Mouse (Mus musculus) kidney, embryonic 14.5 days (tissue): ENCODE measurements at regions not wholly inside any gene's neighbourhood (a gene's known extent, or its start where the extent isn't known, plus 50 kb on each side); places are given as distances from the start of the nearest gene placed in this dataset.
"Not testable (repeated sequence)": the region's sequence is repeated elsewhere in the genome, so short reads cannot be mapped to it uniquely, and the experiment has no call there.

Source experiments
- ATAC-seq: fragments of 200-750 bp; cut with Nextera tagmentation; 2 replicates; pipeline ENCODE4 v1.8.0; 2017; ENCODE audit warnings: moderate number of reproducible peaks, mild to moderate bottlenecking, moderate TSS enrichment, moderate library complexity; ENCODE audit not compliant: low FRiP score, low TSS enrichment
- H3K27ac ChIP-seq: fragments of 300-500 bp; sonication (generic); 2 replicates; pipeline ENCODE4 v1.5.1; 2014; ENCODE audit warnings: low read depth, mild to moderate bottlenecking, low read length, moderate library complexity, mixed read lengths
- H3K27me3 ChIP-seq: fragments of 300-500 bp; sonication (generic); 2 replicates; pipeline ENCODE4 v1.6.1; 2014; ENCODE audit warnings: mild to moderate bottlenecking, low read length; ENCODE audit not compliant: control insufficient read depth, insufficient read depth
- H3K36me3 ChIP-seq: fragments of 300-500 bp; sonication (generic); 2 replicates; pipeline ENCODE4 v1.6.1; 2014; ENCODE audit warnings: low read length, mixed read lengths; ENCODE audit not compliant: control insufficient read depth, insufficient read depth
- H3K4me1 ChIP-seq: fragments of 300-500 bp; sonication (generic); 2 replicates; pipeline ENCODE4 v1.6.1; 2014; ENCODE audit warnings: low read length, mixed read lengths; ENCODE audit not compliant: control insufficient read depth, insufficient read depth
- H3K4me2 ChIP-seq: fragments of 300-500 bp; sonication (generic); replicated peaks from 2 replicates; pipeline ENCODE4 v1.6.1; 2014; ENCODE audit warnings: low read depth, mild to moderate bottlenecking, low read length
- H3K4me3 ChIP-seq: fragments of 300-500 bp; sonication (generic); 2 replicates; pipeline ENCODE4 v1.5.1; 2014; ENCODE audit warnings: mild to moderate bottlenecking, low read length
- H3K9ac ChIP-seq: fragments of 300-500 bp; sonication (generic); 2 replicates; pipeline ENCODE4 v1.6.1; 2014; ENCODE audit warnings: low read depth, mild to moderate bottlenecking, low read length, moderate library complexity
- H3K9me3 ChIP-seq: fragments of 300-500 bp; sonication (generic); 2 replicates; pipeline ENCODE4 v1.6.1; 2016; ENCODE audit warnings: low read length; ENCODE audit not compliant: control insufficient read depth
- WGBS: fragments of 180-500 bp; shearing (Covaris S2); extraction: QIAGEN DNeasy Blood & Tissue Kit; methylation state at CpG from one replicate; pipeline ENCODE4 v1.1.7; 2014; 5-methylcytosine and 5-hydroxymethylcytosine counted together

- Histone ChIP-seq H3K27me3 (no peaks in the 10 kb centered on the region), H3K27ac (no peak overlapping the region), H3K4me2 (no peak overlapping the region), H3K4me3 (no peak overlapping the region), H3K9me3 (no peaks in the 10 kb centered on the region), H3K4me1 (no peaks in the 10 kb centered on the region), H3K9ac (no peak overlapping the region), H3K36me3 (no peaks in the 10 kb centered on the region)
- 86% methylated on average over 9 of the region's 9 CpGs for WGBS
- ATAC-seq: no peak
Observed at GRCm38 (mm10) chr5:97788175-97788574, 242.7 kb downstream of the Antxr2 start.

GRCm38 (mm10) chr5:97787001-97787400 lies 243.8 kb downstream of the Antxr2 start:
- WGBS: 92% methylated on average over 5 of the region's 5 CpGs
- no peaks in the 10 kb centered on the region for H3K9me3 ChIP-seq
- H3K36me3 ChIP-seq: no peaks in the 10 kb centered on the region
- no peak overlapping the region for H3K4me3 ChIP-seq
- no peaks in the 10 kb centered on the region for H3K27me3 ChIP-seq
- H3K27ac ChIP-seq: no peak overlapping the region
- no peak overlapping the region for H3K9ac ChIP-seq
- H3K4me1 ChIP-seq: no peaks in the 10 kb centered on the region
- no peak overlapping the region for H3K4me2 ChIP-seq
- ATAC-seq: no peak

- not testable (repeated sequence) for H3K27ac ChIP-seq, H3K36me3 ChIP-seq, H3K4me1 ChIP-seq, H3K27me3 ChIP-seq, ATAC-seq, H3K9me3 ChIP-seq, H3K4me3 ChIP-seq, H3K4me2 ChIP-seq, H3K9ac ChIP-seq
- WGBS: 95% methylated on average over 3 of the region's 3 CpGs
Observed at GRCm38 (mm10) chr5:97775100-97775499, 255.7 kb downstream of the Antxr2 start.

GRCm38 (mm10) chr5:97773451-97773850 lies 257.4 kb downstream of the Antxr2 start:
- H3K4me3 ChIP-seq, H3K9ac ChIP-seq, H3K27ac ChIP-seq, H3K4me2 ChIP-seq, H3K36me3 ChIP-seq, H3K27me3 ChIP-seq, H3K9me3 ChIP-seq, ATAC-seq, H3K4me1 ChIP-seq: not testable (repeated sequence)
- 67% methylated on average over 4 of the region's 4 CpGs for WGBS

GRCm38 (mm10) chr5:97737339-97737738 lies 280.5 kb upstream of the Gk2 start:
- 95% methylated on average over 2 of the region's 2 CpGs for WGBS
- H3K4me2 ChIP-seq: no peak overlapping the region
- ATAC-seq: no peak

GRCm38 (mm10) chr5:97730920-97731319 lies 274.1 kb upstream of the Gk2 start:
- Histone ChIP-seq H3K4me3 (no peak overlapping the region), H3K4me1 (no peaks in the 10 kb centered on the region), H3K9ac (no peak overlapping the region), H3K36me3 (no peaks in the 10 kb centered on the region), H3K27ac (no peak overlapping the region), H3K27me3 (no peaks in the 10 kb centered on the region), H3K9me3 (no peaks in the 10 kb centered on the region), H3K4me2 (no peak overlapping the region)
- no peak for ATAC-seq
- WGBS: 48% methylated on average over 4 of the region's 4 CpGs

More at GRCm38 (mm10) chr5:97737339-97737738, 280.5 kb upstream of the Gk2 start:
- Histone ChIP-seq H3K36me3 (no peaks in the 10 kb centered on the region), H3K9ac (no peak overlapping the region), H3K27ac (no peak overlapping the region), H3K9me3 (no peaks in the 10 kb centered on the region), H3K4me1 (no peaks in the 10 kb centered on the region), H3K4me3 (no peak overlapping the region), H3K27me3 (no peaks in the 10 kb centered on the region)

- H3K4me2 ChIP-seq, H3K27ac ChIP-seq, ATAC-seq, H3K4me1 ChIP-seq, H3K36me3 ChIP-seq, H3K9ac ChIP-seq, H3K4me3 ChIP-seq, H3K27me3 ChIP-seq, H3K9me3 ChIP-seq: not testable (repeated sequence)
- WGBS: 26% methylated on average over 4 of the region's 4 CpGs
Observed at GRCm38 (mm10) chr5:97719364-97719763, 262.5 kb upstream of the Gk2 start.

- H3K9me3 ChIP-seq: no peaks in the 10 kb centered on the region
- no peak overlapping the region for H3K27ac ChIP-seq
- no peaks in the 10 kb centered on the region for H3K4me1 ChIP-seq
- H3K4me3 ChIP-seq: no peak overlapping the region
- 36% methylated on average over 3 of the region's 3 CpGs for WGBS
- no peak overlapping the region for H3K4me2 ChIP-seq
- peak; percentile 83; the same call in 1 of the 2 replicates for ATAC-seq
- no peak overlapping the region for H3K9ac ChIP-seq
- H3K27me3 ChIP-seq: no peaks in the 10 kb centered on the region
- H3K36me3 ChIP-seq: no peaks in the 10 kb centered on the region
Observed at GRCm38 (mm10) chr5:97705270-97705669, 248.4 kb upstream of the Gk2 start.

GRCm38 (mm10) chr5:97700507-97700906 lies 243.7 kb upstream of the Gk2 start:
- WGBS: 70% methylated on average over 3 of the region's 3 CpGs
- Histone ChIP-seq H3K27me3 (no peaks in the 10 kb centered on the region), H3K9me3 (no peaks in the 10 kb centered on the region), H3K4me3 (no peak overlapping the region), H3K4me1 (no peaks in the 10 kb centered on the region), H3K27ac (no peak overlapping the region), H3K4me2 (no peak overlapping the region), H3K36me3 (no peaks in the 10 kb centered on the region), H3K9ac (no peak overlapping the region)
- ATAC-seq: no peak
